Mouse (Mus musculus) duodenum, adult 2 months (tissue): ENCODE measurements around the gene Rps18. TPM values are rescaled to one million over a fixed set of nuclear protein-coding genes. Genes with fewer than 3 reads are reported as not detected.

Experiments
- polyA plus RNA-seq: library from polyadenylated mRNA; depleted of rRNA; stranded (reverse); fragments of >200 nt; gene quantifications from 2 replicates; pipeline ENCODE4 v1.2.3, GENCODE M21; 2012; ENCODE audit warnings: low replicate concordance; rRNA removed

The Rps18 gene
- 196 and 219 TPM in 2 replicates for polyA plus RNA-seq

GRCm38 (mm10) chr17:33955555-33956214 lies at the start of gene Rps18, which contains the start of gene Vps52:
TSS of gene Rps18 (minus strand) at chr17:33956001.
TSS of gene Vps52 (plus strand) at chr17:33955812.

DNA sequence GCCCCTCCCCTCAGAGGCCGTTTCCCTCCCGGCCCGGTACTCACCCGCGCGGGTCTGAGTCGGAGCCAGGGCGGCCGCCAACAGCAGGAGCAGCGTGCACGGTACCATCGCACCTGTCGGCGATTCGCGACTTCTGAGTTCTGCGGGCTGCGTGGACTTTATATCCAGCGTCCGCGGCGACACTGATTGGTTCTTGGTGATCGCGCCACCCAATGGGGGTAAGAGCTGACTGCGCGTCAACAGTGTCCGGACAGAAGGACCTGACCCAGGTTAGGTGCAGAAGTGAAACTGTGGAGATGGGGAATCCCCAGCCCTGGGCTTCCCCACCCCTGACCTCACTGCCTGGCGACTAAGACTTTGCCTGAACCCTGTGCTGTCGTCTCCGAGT lies 44.3 kb upstream of the Rps18 start, which contains the start of gene H2-K1:
H2-K1 (minus strand) TSS at position 198 of the 388 bp plus-strand sequence.

DNA sequence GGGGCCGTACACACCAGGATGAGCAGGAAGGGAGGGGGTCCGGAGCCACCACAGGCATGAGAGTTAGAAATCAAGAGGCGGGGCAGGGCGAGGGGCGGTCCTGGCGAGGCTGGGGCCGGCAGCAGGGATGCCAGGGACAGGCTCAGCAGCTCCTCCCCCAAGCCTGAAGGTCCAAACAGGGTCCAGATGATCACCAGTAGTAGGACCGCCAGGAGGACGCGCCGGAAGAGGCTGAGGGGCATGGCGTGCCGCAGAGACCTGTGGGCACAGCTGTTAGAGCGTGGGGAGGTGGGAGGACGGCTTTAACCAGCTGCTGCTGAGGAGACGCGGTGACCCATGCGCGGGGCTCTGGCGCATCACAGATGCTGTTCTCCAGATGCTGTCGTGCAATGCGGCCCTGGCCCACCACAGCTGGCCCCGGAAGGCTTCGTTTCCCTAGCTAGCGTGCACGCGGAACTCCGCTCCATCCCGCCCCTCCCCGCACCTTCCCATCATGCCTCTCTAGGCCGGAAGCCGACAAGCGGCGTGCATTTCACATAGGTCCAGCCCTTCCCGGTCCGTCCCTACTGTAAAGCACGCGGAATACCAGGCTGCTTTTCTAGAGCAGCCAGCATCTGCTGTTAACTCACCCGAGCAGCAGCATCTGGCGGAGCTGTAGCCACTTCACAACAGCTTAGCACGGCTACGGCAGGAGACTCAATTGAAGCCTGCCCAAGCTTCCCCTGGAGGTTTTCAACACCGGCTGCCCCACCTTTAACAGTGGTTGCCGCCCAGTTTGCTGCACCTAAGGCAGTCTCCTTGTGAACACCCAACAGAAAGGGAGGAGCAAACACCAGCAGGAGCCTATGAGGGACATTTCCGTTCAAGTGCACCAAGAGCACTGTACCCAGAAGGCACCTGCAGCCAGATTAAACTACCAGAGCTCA lies 4.5 kb downstream of the Rps18 start, which contains the start of gene B3galt4:
B3galt4 (minus strand) TSS at position 468 of the 926 bp plus-strand sequence.

DNA sequence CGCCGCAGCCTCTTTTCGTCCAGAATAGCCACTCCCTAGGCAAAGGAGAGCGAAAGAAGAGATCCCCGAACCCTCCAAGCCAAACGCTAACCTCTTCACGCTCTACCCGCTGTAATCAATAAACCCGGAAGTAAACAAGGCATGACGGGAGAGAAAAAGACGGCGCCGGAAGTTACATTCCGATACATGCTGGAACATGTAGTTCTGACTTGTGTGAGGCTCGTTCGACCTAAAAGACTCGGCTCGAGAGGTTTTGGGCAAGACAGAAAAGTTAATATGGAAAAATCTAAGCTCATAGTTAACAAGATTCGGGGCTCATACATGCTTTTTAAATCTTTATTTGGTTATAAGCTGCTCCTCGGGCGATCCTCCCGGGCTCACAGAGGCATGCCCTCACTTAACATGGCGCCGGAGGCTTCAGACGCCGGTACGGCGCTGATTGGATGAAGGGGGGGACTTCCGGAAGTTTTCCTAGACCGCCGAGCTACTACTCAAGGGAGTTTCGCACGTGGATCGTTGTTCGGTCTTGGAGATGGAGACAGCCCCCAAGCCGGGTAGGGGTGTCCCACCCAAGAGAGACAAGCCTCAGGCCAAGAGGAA lies 15.5 kb downstream of the Rps18 start, which contains the start of the genes Pfdn6 and Wdr46:
Pfdn6 (minus strand) TSS at position 138 of the 600 bp plus-strand sequence.
Wdr46 (plus strand) TSS at position 455 of the 600 bp plus-strand sequence.

DNA sequence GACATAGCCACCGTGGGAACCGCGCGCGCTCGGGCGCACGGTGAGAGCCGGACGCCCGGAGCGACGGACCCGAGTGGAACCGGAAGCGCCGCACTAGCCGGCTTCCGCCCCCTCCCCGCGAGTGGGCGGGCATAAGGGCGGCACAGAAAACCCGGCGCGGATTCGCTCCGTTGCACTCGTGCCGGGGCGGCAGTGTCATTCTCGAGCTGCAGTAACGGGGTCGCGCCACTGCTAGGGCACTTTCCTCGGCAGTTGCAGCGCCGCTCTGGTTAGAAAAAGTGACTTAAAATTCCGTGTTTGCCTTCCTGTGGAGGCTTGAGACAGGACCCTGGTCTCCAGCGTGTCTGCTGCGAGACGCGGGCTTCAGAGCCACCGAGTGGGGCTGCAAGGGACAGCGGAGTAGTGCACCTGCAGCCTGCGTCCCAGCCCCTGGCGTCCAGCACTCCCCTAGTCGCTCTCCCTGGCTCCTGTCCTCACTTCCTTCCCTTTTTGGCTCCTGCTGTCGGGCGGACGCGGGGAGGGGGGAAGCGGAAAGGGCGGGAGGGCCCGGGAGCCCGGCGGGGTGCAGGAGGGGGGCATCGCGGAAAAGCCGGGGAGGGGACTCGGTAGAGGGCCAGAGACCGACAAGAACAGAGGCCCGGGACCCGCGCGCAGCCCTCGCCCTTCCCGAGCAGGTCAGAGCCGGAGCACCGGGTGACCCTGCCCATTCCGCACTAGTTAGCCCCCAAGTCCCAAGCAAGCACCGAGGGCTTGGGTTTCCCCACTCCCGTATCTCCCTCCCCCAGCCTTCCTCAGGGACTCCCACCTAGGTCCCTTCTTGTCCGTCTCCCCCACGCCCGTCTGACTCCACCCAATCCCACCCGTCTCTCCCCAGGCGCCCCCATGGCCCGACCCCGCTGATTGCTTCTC lies 26.2 kb downstream of the Rps18 start, which contains the start of gene Rgl2:
Rgl2 (plus strand) TSS at position 173 of the 909 bp plus-strand sequence.

GRCm38 (mm10) chr17:33915671-33916250 lies 40.0 kb downstream of the Rps18 start, which contains the start of the genes Tapbp and Zbtb22:
TSS of gene Tapbp (plus strand) at chr17:33915899.
TSS of gene Zbtb22 (plus strand) at chr17:33915904.

DNA sequence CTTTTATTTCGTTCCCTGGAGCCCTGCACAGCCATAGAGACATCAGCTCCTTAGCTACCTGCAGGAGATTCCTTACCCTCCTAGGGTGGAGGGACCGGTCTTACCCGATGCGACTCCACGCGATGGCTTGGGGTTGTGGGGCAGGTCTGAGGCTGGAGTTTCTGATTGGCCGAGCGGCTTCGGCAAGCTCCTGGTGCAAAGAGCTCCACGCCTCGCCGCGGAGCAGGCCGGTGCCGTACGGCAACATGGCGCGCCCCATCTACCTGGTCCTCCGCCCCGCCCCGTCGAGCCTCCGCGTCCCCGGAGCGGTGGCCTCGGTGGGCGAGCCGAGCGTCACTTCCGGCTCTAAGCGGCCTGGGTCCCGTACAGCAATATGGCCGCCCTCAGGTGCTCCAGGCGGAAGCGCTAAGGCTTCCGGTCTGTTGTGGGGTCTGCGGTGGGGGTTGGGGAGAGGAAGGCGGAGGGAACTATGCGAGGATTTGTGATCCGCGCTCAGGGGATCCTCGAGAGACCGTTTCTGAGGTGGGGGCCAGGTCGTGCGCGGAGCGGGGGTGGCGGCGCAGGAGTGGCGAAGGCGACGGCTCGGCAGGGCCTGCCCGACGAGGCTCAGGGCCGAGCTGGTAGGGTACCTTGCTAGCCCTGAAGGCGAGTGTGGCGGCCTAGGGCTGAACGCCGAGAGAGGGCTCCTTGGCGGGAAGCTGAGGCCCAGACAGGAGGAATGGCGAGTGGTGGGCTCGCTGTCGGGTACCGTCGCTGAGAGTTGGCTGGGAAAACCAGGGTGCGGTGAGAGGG lies 46.5 kb downstream of the Rps18 start, which contains the start of gene Daxx:
Daxx (plus strand) TSS at position 338 of the 792 bp plus-strand sequence.

DNA sequence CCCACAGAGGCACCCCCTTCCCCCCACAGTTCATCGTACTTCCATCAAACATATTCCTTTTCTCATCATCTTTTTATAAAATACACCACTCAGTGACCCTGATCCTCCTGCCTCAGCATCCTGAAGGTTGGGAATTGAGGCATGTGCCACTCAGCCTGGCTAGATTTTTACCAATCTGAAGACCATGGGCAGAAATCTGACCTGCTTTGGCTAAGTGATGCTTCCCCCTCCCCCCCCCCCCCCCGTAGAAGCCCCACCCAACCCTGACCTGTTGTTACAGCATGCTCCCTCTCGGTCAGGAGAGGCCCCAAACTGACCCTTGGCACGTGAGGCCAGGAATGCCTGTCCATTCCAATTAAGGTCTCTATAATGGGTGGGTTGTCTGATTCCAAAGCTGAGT lies 51.0 kb downstream of the Rps18 start, which contains the start of gene Platr17:
Platr17 (plus strand) TSS at position 301 of the 400 bp plus-strand sequence.

Other genes starting within 250 kb of the Rps18 start
- gene March2, start 237.3 kb downstream of the Rps18 start, polyA plus RNA-seq = 51.8 and 80.7 TPM in 2 replicates
- gene Rab11b, start 195.5 kb downstream of the Rps18 start, polyA plus RNA-seq = 313 and 378 TPM in 2 replicates
- 30.9 and 75.7 TPM in 2 replicates for gene Angptl4, start 174.2 kb downstream of the Rps18 start, polyA plus RNA-seq
- gene Kank3, start 145.5 kb downstream of the Rps18 start, polyA plus RNA-seq = 13.8 and 18.4 TPM in 2 replicates
- gene Rps28, start 131.4 kb downstream of the Rps18 start, polyA plus RNA-seq = 251 and 364 TPM in 2 replicates
- gene Ndufa7, start 131.4 kb downstream of the Rps18 start, polyA plus RNA-seq = 339 and 519 TPM in 2 replicates
- 18.6 and 19.9 TPM in 2 replicates for gene Cd320, start 112.9 kb downstream of the Rps18 start, polyA plus RNA-seq
- gene Gm7029, start 82.2 kb downstream of the Rps18 start, polyA plus RNA-seq = not detected in 2 replicates
- gene Kifc1, start 65.3 kb downstream of the Rps18 start, polyA plus RNA-seq = 7.3 and 8.5 TPM in 2 replicates
- gene Platr17, start 50.9 kb downstream of the Rps18 start, polyA plus RNA-seq = 0.24 TPM in 1 of 2 replicates, not detected in the other
- 42.4 and 47.2 TPM in 2 replicates for gene Daxx, start 46.6 kb downstream of the Rps18 start, polyA plus RNA-seq
- gene Tapbp, start 40.1 kb downstream of the Rps18 start, polyA plus RNA-seq = 220 and 430 TPM in 2 replicates
- gene Zbtb22, start 40.1 kb downstream of the Rps18 start, polyA plus RNA-seq = 65.9 and 84.1 TPM in 2 replicates
- gene Rgl2, start 26.5 kb downstream of the Rps18 start, polyA plus RNA-seq = 88.3 and 111 TPM in 2 replicates
- gene Pfdn6, start 15.7 kb downstream of the Rps18 start, polyA plus RNA-seq = 6.1 and 14.4 TPM in 2 replicates
- gene Wdr46, start 15.3 kb downstream of the Rps18 start, polyA plus RNA-seq = 10.8 and 15.6 TPM in 2 replicates
- gene B3galt4, start 4.5 kb downstream of the Rps18 start, polyA plus RNA-seq = 27.8 and 35.0 TPM in 2 replicates
- gene Vps52, start 189 bp downstream of the Rps18 start, polyA plus RNA-seq = 50.7 and 52.9 TPM in 2 replicates
- gene H2-K1, start 44.3 kb upstream of the Rps18 start, polyA plus RNA-seq = 4,063 and 9,745 TPM in 2 replicates
- gene Ring1, start 68.7 kb upstream of the Rps18 start, polyA plus RNA-seq = 22.1 and 26.1 TPM in 2 replicates
- gene H2-Ke6, start 72.1 kb upstream of the Rps18 start, polyA plus RNA-seq = 73.6 and 117 TPM in 2 replicates
- 161 and 163 TPM in 2 replicates for gene Slc39a7, start 75.7 kb upstream of the Rps18 start, polyA plus RNA-seq
- 73.7 and 88.7 TPM in 2 replicates for gene Rxrb, start 75.8 kb upstream of the Rps18 start, polyA plus RNA-seq
- 1.3 and 6.3 TPM in 2 replicates for gene Col11a2, start 83.4 kb upstream of the Rps18 start, polyA plus RNA-seq
- 4.6 and 11.9 TPM in 2 replicates for gene H2-Oa, start 136.3 kb upstream of the Rps18 start, polyA plus RNA-seq
- 40.9 and 173 TPM in 2 replicates for gene H2-DMa, start 163.5 kb upstream of the Rps18 start, polyA plus RNA-seq
- 84.7 and 92.1 TPM in 2 replicates for gene Brd2, start 166.6 kb upstream of the Rps18 start, polyA plus RNA-seq
- 4.5 and 16.7 TPM in 2 replicates for gene H2-DMb2, start 187.3 kb upstream of the Rps18 start, polyA plus RNA-seq
- gene H2-DMb1, start 197.1 kb upstream of the Rps18 start, polyA plus RNA-seq = 52.9 and 337 TPM in 2 replicates
- 53.8 and 96.5 TPM in 2 replicates for gene Tap1, start 231.6 kb upstream of the Rps18 start, polyA plus RNA-seq
- 114 and 217 TPM in 2 replicates for gene Psmb9, start 231.8 kb upstream of the Rps18 start, polyA plus RNA-seq
- 140 and 253 TPM in 2 replicates for gene Psmb8, start 241.7 kb upstream of the Rps18 start, polyA plus RNA-seq
- gene Tap2, start 247.5 kb upstream of the Rps18 start, polyA plus RNA-seq = 39.6 and 83.2 TPM in 2 replicates